Mouse (Mus musculus) small intestine, adult 2 months (tissue): ENCODE measurements around the gene Teddm1b.

Experiments
- CTCF ChIP-seq: fragments of 200-500 bp; IDR thresholded peaks from 2 replicates; pipeline ENCODE4 v1.5.1; 2012; ENCODE audit warnings: low read depth, mild to moderate bottlenecking, control low read depth, inconsistent platforms, low read length, moderate library complexity, mixed read lengths; ENCODE audit not compliant: insufficient replicate concordance, insufficient read length; ENCODE audit errors: extremely low read depth
- POLR2A ChIP-seq: fragments of 200-500 bp; IDR thresholded peaks from 2 replicates; pipeline ENCODE4 v1.6.1; 2012; ENCODE audit warnings: low read depth, mild to moderate bottlenecking, control low read depth, inconsistent platforms, low read length, moderate library complexity

DNA sequence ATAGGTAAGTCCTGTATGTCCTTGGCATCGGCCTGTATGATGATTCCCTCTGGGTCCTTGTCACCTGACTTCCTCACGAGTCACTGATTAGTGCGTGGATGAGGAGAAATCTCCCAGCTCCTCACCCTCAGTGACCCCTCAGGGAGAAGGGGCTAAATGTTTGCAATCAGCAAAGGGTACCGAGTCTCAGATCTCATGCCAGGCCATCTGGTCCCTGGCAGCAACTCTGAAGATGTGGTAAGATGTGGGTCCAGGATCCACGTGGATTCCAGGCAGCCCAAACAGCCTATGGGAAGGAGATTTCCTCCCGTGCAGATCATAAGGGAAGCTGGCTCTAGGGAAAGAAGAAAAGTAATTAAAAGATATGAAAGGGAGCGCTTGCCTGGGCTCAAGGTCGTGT lies 18.2 kb upstream of the Teddm1b start:
- TF ChIP-seq CTCF, result no peak
- no peak for TF ChIP-seq POLR2A
